Mouse (Mus musculus) limb, embryonic 12.5 days (tissue): ENCODE results near the gene Kcnmb3. TPM values are rescaled to one million over a fixed set of nuclear protein-coding genes. Genes with fewer than 3 reads are reported as not detected.

Experiments
- ATAC-seq: fragments of 200-750 bp; cut with Nextera tagmentation; 2 replicates; pipeline ENCODE4 v1.8.0; 2017; ENCODE audit warnings: low read depth, moderate TSS enrichment; ENCODE audit not compliant: insufficient number of reproducible peaks, insufficient read depth, low FRiP score, low TSS enrichment
- H3K27ac ChIP-seq: fragments of 300-500 bp; sonication (generic); 2 replicates; pipeline ENCODE4 v1.5.1; 2016; ENCODE audit warnings: mild to moderate bottlenecking, moderate library complexity
- H3K27me3 ChIP-seq: fragments of 300-500 bp; sonication (generic); 2 replicates; pipeline ENCODE4 v1.6.1; 2016; ENCODE audit warnings: mild to moderate bottlenecking, moderate library complexity
- H3K36me3 ChIP-seq: fragments of 300-500 bp; sonication (generic); 2 replicates; pipeline ENCODE4 v1.6.1; 2016; ENCODE audit warnings: mild to moderate bottlenecking, moderate library complexity
- H3K4me1 ChIP-seq: fragments of 300-500 bp; sonication (generic); replicated peaks from 2 replicates; pipeline ENCODE4 v1.6.1; 2016
- H3K4me2 ChIP-seq: fragments of 300-500 bp; sonication (generic); 2 replicates; pipeline ENCODE4 v1.6.1; 2016; ENCODE audit warnings: mild to moderate bottlenecking, moderate library complexity
- H3K4me3 ChIP-seq: fragments of 300-500 bp; sonication (generic); replicated peaks from 2 replicates; pipeline ENCODE4 v1.5.1; 2016; ENCODE audit warnings: mild to moderate bottlenecking
- H3K9ac ChIP-seq: fragments of 300-500 bp; sonication (generic); replicated peaks from 2 replicates; pipeline ENCODE4 v1.6.1; 2016; ENCODE audit warnings: mild to moderate bottlenecking, moderate library complexity
- H3K9me3 ChIP-seq: fragments of 300-500 bp; sonication (generic); 2 replicates; pipeline ENCODE4 v1.6.1; 2016; ENCODE audit warnings: mild to moderate bottlenecking, moderate library complexity
- WGBS: fragments of 180-500 bp; shearing (Covaris S2); methylation state at CpG from one replicate; pipeline ENCODE4 v1.1.7; 2016; 5-methylcytosine and 5-hydroxymethylcytosine counted together
- polyA plus RNA-seq: library from polyadenylated mRNA; unstranded; fragments of >200 nt; fragmentation: Nextera tagmentation; extraction: Ambion mirVana; gene quantifications from 2 replicates; pipeline ENCODE4 v1.2.1, GENCODE M21; 2016

Kcnmb3 gene
- polyA plus RNA-seq, 1 experiment from 2014 or later, result 0.20 TPM

- no peak overlapping the region for H3K27ac ChIP-seq
- H3K36me3 ChIP-seq, result no peaks in the 10 kb centered on the region
- no peak overlapping the region for H3K9ac ChIP-seq
- H3K27me3 ChIP-seq, result no peaks in the 10 kb centered on the region
- no peak overlapping the region for H3K4me3 ChIP-seq
- 81% methylated on average over 8 of the region's 8 CpGs for WGBS
- H3K9me3 ChIP-seq, result no peaks in the 10 kb centered on the region
- ATAC-seq, result no peak
- H3K4me1 ChIP-seq, result no peaks in the 10 kb centered on the region
- H3K4me2 ChIP-seq, result no peak overlapping the region
Observed at GRCm38 (mm10) chr3:32494387-32495087, 2.5 kb upstream of the Kcnmb3 start.

- H3K36me3 ChIP-seq, result no peaks in the 10 kb centered on the region
- no peak overlapping the region for H3K27ac ChIP-seq
- H3K27me3 ChIP-seq, result no peaks in the 10 kb centered on the region
- H3K9me3 ChIP-seq, result no peaks in the 10 kb centered on the region
- no peaks in the 10 kb centered on the region for H3K4me1 ChIP-seq
- H3K9ac ChIP-seq, result no peak overlapping the region
- ATAC-seq, result no peak
- H3K4me2 ChIP-seq, result no peak overlapping the region
- H3K4me3 ChIP-seq, result no peak overlapping the region
Observed at GRCm38 (mm10) chr3:32490928-32491315, 1.1 kb downstream of the Kcnmb3 start.

GRCm38 (mm10) chr3:32490076-32490927 is 1.7 kb downstream of the Kcnmb3 start:
- no peak overlapping the region for H3K4me3 ChIP-seq
- no peak overlapping the region for H3K9ac ChIP-seq
- H3K27ac ChIP-seq, result no peak overlapping the region
- ATAC-seq, result no peak
- H3K4me2 ChIP-seq, result no peak overlapping the region
- no peaks in the 10 kb centered on the region for H3K4me1 ChIP-seq
- H3K27me3 ChIP-seq, result no peaks in the 10 kb centered on the region
- whole genome bisulfite sequencing, result 62% methylated on average over 15 of the region's 15 CpGs
- no peaks in the 10 kb centered on the region for H3K9me3 ChIP-seq
- H3K36me3 ChIP-seq, result no peaks in the 10 kb centered on the region

- 78% methylated on average over 6 of the region's 6 CpGs for WGBS
- H3K4me1 ChIP-seq, result 0 out of 2 replicates have a peak, but pooled peaks cover 4% of the 10 kb centered on the region
- H3K27me3 ChIP-seq, result no peaks in the 10 kb centered on the region
Observed at GRCm38 (mm10) chr3:32488172-32488571, 3.9 kb downstream of the Kcnmb3 start.

GRCm38 (mm10) chr3:32486543-32486942 is 5.5 kb downstream of the Kcnmb3 start:
- Histone ChIP-seq H3K9me3 (no peaks in the 10 kb centered on the region), H3K36me3 (no peaks in the 10 kb centered on the region), H3K27ac (no peak overlapping the region), H3K9ac (no peak overlapping the region), H3K27me3 (no peaks in the 10 kb centered on the region), H3K4me3 (no peak overlapping the region), H3K4me1 (0 out of 2 replicates have a peak, but pooled peaks cover 4% of the 10 kb centered on the region), H3K4me2 (no peak overlapping the region)
- WGBS, result 84% methylated on average over 4 of the region's 4 CpGs
- no peak for ATAC-seq

More at GRCm38 (mm10) chr3:32488172-32488571, 3.9 kb downstream of the Kcnmb3 start:
- Histone ChIP-seq H3K4me3 (no peak overlapping the region), H3K4me2 (no peak overlapping the region), H3K9me3 (no peaks in the 10 kb centered on the region), H3K27ac (no peak overlapping the region), H3K9ac (no peak overlapping the region), H3K36me3 (no peaks in the 10 kb centered on the region)
- ATAC-seq, result no peak

- Histone ChIP-seq H3K36me3 (no peaks in the 10 kb centered on the region), H3K27me3 (no peaks in the 10 kb centered on the region), H3K4me1 (0 out of 2 replicates have a peak, but pooled peaks cover 4% of the 10 kb centered on the region), H3K9ac (no peak overlapping the region), H3K9me3 (no peaks in the 10 kb centered on the region), H3K4me3 (no peak overlapping the region), H3K27ac (no peak overlapping the region), H3K4me2 (no peak overlapping the region)
- 79% methylated on average over 3 of the region's 3 CpGs for WGBS
- ATAC-seq, result no peak
Observed at GRCm38 (mm10) chr3:32483035-32483434, 9.0 kb downstream of the Kcnmb3 start.

- Histone ChIP-seq H3K4me1 (0 out of 2 replicates have a peak, but pooled peaks cover 4% of the 10 kb centered on the region), H3K27me3 (no peaks in the 10 kb centered on the region), H3K36me3 (no peaks in the 10 kb centered on the region), H3K9me3 (no peaks in the 10 kb centered on the region), H3K27ac (no peak overlapping the region), H3K4me3 (no peak overlapping the region), H3K4me2 (no peak overlapping the region), H3K9ac (no peak overlapping the region)
- ATAC-seq, result no peak
- 87% methylated on average over 7 of the region's 7 CpGs for WGBS
Observed at GRCm38 (mm10) chr3:32479961-32480360, 12.1 kb downstream of the Kcnmb3 start.

GRCm38 (mm10) chr3:32473184-32473583 is 18.8 kb downstream of the Kcnmb3 start:
- ATAC-seq, result no peak
- Histone ChIP-seq H3K36me3 (no peaks in the 10 kb centered on the region), H3K4me1 (peaks cover 26% of the 10 kb centered on the region), H3K9ac (no peak overlapping the region), H3K4me2 (no peak overlapping the region), H3K27ac (no peak overlapping the region), H3K4me3 (no peak overlapping the region), H3K27me3 (no peaks in the 10 kb centered on the region), H3K9me3 (no peaks in the 10 kb centered on the region)
- 86% methylated on average over 10 of the region's 10 CpGs for WGBS

GRCm38 (mm10) chr3:32472191-32472900 is 19.7 kb downstream of the Kcnmb3 start:
- H3K9me3 ChIP-seq, result no peaks in the 10 kb centered on the region
- no peaks in the 10 kb centered on the region for H3K27me3 ChIP-seq
- ATAC-seq, result no peak
- H3K36me3 ChIP-seq, result no peaks in the 10 kb centered on the region
- H3K4me2 ChIP-seq, result no peak overlapping the region
- H3K4me3 ChIP-seq, result no peak overlapping the region
- WGBS, result 68% methylated on average over 14 of the region's 14 CpGs
- H3K27ac ChIP-seq, result peak overlapping the region; percentile 76
- no peak overlapping the region for H3K9ac ChIP-seq
- H3K4me1 ChIP-seq, result peaks cover 26% of the 10 kb centered on the region

GRCm38 (mm10) chr3:32471098-32471497 is 20.9 kb downstream of the Kcnmb3 start:
- Histone ChIP-seq H3K27ac (peak overlapping the region; percentile 76), H3K4me3 (no peak overlapping the region), H3K9ac (no peak overlapping the region), H3K4me1 (peaks cover 26% of the 10 kb centered on the region), H3K9me3 (no peaks in the 10 kb centered on the region), H3K4me2 (no peak overlapping the region), H3K36me3 (peaks cover 9% of the 10 kb centered on the region; the same call in 1 of the 2 replicates), H3K27me3 (no peaks in the 10 kb centered on the region)
- 38% methylated on average over 6 of the region's 6 CpGs for WGBS
- ATAC-seq, result peak; percentile 79

GRCm38 (mm10) chr3:32470449-32470848 is 21.6 kb downstream of the Kcnmb3 start:
- H3K4me3 ChIP-seq, result no peak overlapping the region
- no peak for ATAC-seq
- peak overlapping the region; percentile 76 for H3K27ac ChIP-seq
- peaks cover 26% of the 10 kb centered on the region for H3K4me1 ChIP-seq
- 66% methylated on average over 7 of the region's 7 CpGs for WGBS
- peaks cover 10% of the 10 kb centered on the region; the same call in 1 of the 2 replicates for H3K36me3 ChIP-seq
- no peaks in the 10 kb centered on the region for H3K27me3 ChIP-seq
- H3K9ac ChIP-seq, result no peak overlapping the region
- no peak overlapping the region for H3K4me2 ChIP-seq
- no peaks in the 10 kb centered on the region for H3K9me3 ChIP-seq
